8 mouse cellular contexts compared by ENCODE assay signal in the genomic region with DNA sequence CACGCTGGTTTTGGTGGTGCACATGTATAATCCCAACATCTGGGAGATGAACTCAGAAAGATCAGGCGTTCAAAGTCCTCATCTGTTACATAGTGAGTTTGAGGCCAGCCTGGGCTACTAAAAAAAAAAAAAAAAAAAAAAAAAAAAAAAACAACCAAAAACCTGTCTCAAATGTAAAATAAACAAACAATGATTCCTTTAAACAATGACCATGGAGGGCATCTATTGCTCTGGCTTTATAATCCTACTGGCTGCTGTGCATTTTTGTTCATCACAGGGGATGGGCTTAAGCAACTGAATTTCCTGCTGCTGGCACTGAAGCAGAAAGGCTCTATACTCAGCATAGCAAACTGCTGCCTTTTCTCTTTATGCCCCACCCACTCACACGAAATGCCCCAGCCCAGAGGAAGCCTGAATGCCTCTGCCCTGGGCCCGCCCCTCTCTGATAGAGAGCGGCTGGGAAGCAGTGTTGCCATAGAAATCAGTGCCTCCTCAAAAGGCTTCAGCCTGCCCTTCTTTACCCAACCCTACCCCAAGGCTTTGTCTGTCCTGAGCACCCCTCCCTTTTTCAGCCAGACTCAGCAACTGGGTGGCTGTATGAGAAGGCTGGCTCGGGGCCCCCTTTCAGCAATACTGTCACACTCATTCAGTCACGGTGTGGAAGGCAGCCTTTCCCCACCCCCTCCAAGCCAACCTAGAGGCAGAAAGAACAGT. TPM values are rescaled to one million over a fixed set of nuclear protein-coding genes. Genes with fewer than 3 reads are reported as not detected.
DNase-seq lines count a peak whose midpoint lies in the region; ATAC-seq and TF ChIP-seq lines count a peak whose summit lies in the region.

No protein-coding gene starts in this region.

- peak overlapping the region; percentile 15 for H3K9ac ChIP-seq in forebrain, postnatal 0 days
- H3K9ac ChIP-seq in limb, embryonic 15.5 days = no peak overlapping the region
- H3K9ac ChIP-seq in midbrain, embryonic 15.5 days = peak overlapping the region; percentile 63

- no peaks in the 10 kb centered on the region for H3K9me3 ChIP-seq in forebrain, postnatal 0 days (ENCODE audit: low read length)
- no peaks in the 10 kb centered on the region for H3K9me3 ChIP-seq in limb, embryonic 15.5 days
- H3K9me3 ChIP-seq in midbrain, embryonic 15.5 days = no peaks in the 10 kb centered on the region

- TF ChIP-seq CTCF in forebrain, postnatal 0 days (IDR thresholded peaks at IDR 0.05; ENCODE audit: low read depth) = no peak; the same call in 1 of the 2 replicates

- ATAC-seq in forebrain, postnatal 0 days = peak; percentile 57
- no peak for ATAC-seq in limb, embryonic 15.5 days (ENCODE audit: insufficient number of reproducible peaks, low FRiP score, low TSS enrichment, low read depth)
- ATAC-seq in midbrain, embryonic 15.5 days (replicated peaks) = peak; percentile 48

- H3K27ac ChIP-seq in forebrain, postnatal 0 days (ENCODE audit: low read depth, low read length) = peak overlapping the region; percentile 85
- H3K27ac ChIP-seq in limb, embryonic 15.5 days = peak overlapping the region; percentile 64
- peak overlapping the region; percentile 90 for H3K27ac ChIP-seq in midbrain, embryonic 15.5 days

- H3K27me3 ChIP-seq in forebrain, postnatal 0 days (ENCODE audit: insufficient read depth, low read length) = no peaks in the 10 kb centered on the region
- no peaks in the 10 kb centered on the region for H3K27me3 ChIP-seq in limb, embryonic 15.5 days
- no peaks in the 10 kb centered on the region for H3K27me3 ChIP-seq in midbrain, embryonic 15.5 days (replicated peaks)

- no peaks in the 10 kb centered on the region for H3K36me3 ChIP-seq in forebrain, postnatal 0 days (ENCODE audit: insufficient read depth)
- no peaks in the 10 kb centered on the region for H3K36me3 ChIP-seq in limb, embryonic 15.5 days
- H3K36me3 ChIP-seq in midbrain, embryonic 15.5 days (replicated peaks) = no peaks in the 10 kb centered on the region

- peak overlapping the region; percentile 63 for H3K4me3 ChIP-seq in forebrain, postnatal 0 days (ENCODE audit: low read depth, low read length)
- H3K4me3 ChIP-seq in limb, embryonic 15.5 days = 0 out of 2 replicates have a peak overlapping the region, but pooled peaks have one; percentile 3
- H3K4me3 ChIP-seq in midbrain, embryonic 15.5 days = peak overlapping the region; percentile 54

- H3K4me2 ChIP-seq in forebrain, postnatal 0 days (ENCODE audit: low read depth) = peak overlapping the region; percentile 88
- H3K4me2 ChIP-seq in limb, embryonic 15.5 days = peak overlapping the region; percentile 30; the same call in 1 of the 2 replicates
- H3K4me2 ChIP-seq in midbrain, embryonic 15.5 days = peak overlapping the region; percentile 81

- 6% methylated on average over 7 of the region's 7 CpGs for WGBS in forebrain, postnatal 0 days
- WGBS in limb, embryonic 15.5 days = 26% methylated on average over 7 of the region's 7 CpGs
- 5% methylated on average over 7 of the region's 7 CpGs for WGBS in midbrain, embryonic 15.5 days

- peak; percentile 67 to 78 for DNase-seq in frontal cortex, postnatal 10 days (ENCODE audit: low spot score in 2 of 2)
- DNase-seq in frontal cortex, postnatal 25 days (ENCODE audit: low spot score in 2 of 2) = no peak
- peak; percentile 78 for DNase-seq in adrenal gland, postnatal 10 days
- DNase-seq in forebrain, postnatal 0 days = peak; percentile 81
- DNase-seq in induced T-regulatory cell, adult 2 months (ENCODE audit: low read depth) = peak; percentile 91
- DNase-seq in spleen, postnatal 4 days (ENCODE audit: low spot score in 2 of 2) = peak; percentile 73 to 74

- H3K4me1 ChIP-seq in forebrain, postnatal 0 days (ENCODE audit: insufficient read depth) = peaks cover 15% of the 10 kb centered on the region
- H3K4me1 ChIP-seq in limb, embryonic 15.5 days = peaks cover 33% of the 10 kb centered on the region
- H3K4me1 ChIP-seq in midbrain, embryonic 15.5 days = peaks cover 45% of the 10 kb centered on the region

RNA-seq across cellular contexts. Expression of a gene that starts 2.2 kb away (rescaled TPM):
- 10 to 100 TPM; 24.1 to 28.3 TPM for total RNA-seq in adrenal gland, postnatal 10 days (2021)
- 35.7 and 42.3 TPM in 2 replicates for total RNA-seq in forebrain, postnatal 0 days (2014; rRNA removed)
- 23.4 and 30.9 TPM in 2 replicates for polyA plus RNA-seq in forebrain, postnatal 0 days (2015; fragmentation: Nextera tagmentation; extraction: Ambion mirVana)
- 14.4 and 14.9 TPM in 2 replicates for polyA plus RNA-seq in limb, embryonic 15.5 days (2015; fragmentation: Nextera tagmentation; extraction: Ambion mirVana)
- 52.0 and 55.3 TPM in 2 replicates for polyA plus RNA-seq in midbrain, embryonic 15.5 days (2015; fragmentation: Nextera tagmentation; extraction: Ambion mirVana)

RNA-seq across cellular contexts. Expression of a gene that starts 12.3 kb away (rescaled TPM):
- 100 to 1,000 TPM; 177 to 190 TPM for total RNA-seq in adrenal gland, postnatal 10 days (2021)
- total RNA-seq in forebrain, postnatal 0 days (2014; rRNA removed) = 94.4 and 120 TPM in 2 replicates
- 233 and 240 TPM in 2 replicates for polyA plus RNA-seq in forebrain, postnatal 0 days (2015; fragmentation: Nextera tagmentation; extraction: Ambion mirVana)
- 286 and 303 TPM in 2 replicates for polyA plus RNA-seq in limb, embryonic 15.5 days (2015; fragmentation: Nextera tagmentation; extraction: Ambion mirVana)
- 218 and 235 TPM in 2 replicates for polyA plus RNA-seq in midbrain, embryonic 15.5 days (2015; fragmentation: Nextera tagmentation; extraction: Ambion mirVana)

RNA-seq across cellular contexts. Expression of a gene that starts 15.0 kb away (rescaled TPM):
- 10 to 100 TPM; 10.0 to 13.1 TPM for total RNA-seq in adrenal gland, postnatal 10 days (2021)
- 52.9 and 54.7 TPM in 2 replicates for total RNA-seq in forebrain, postnatal 0 days (2014; rRNA removed)
- 3.3 and 6.2 TPM in 2 replicates for polyA plus RNA-seq in forebrain, postnatal 0 days (2015; fragmentation: Nextera tagmentation; extraction: Ambion mirVana)
- 2.7 and 2.9 TPM in 2 replicates for polyA plus RNA-seq in limb, embryonic 15.5 days (2015; fragmentation: Nextera tagmentation; extraction: Ambion mirVana)
- 20.1 and 21.2 TPM in 2 replicates for polyA plus RNA-seq in midbrain, embryonic 15.5 days (2015; fragmentation: Nextera tagmentation; extraction: Ambion mirVana)

RNA-seq across cellular contexts. Expression of a gene that starts 18.2 kb away (rescaled TPM):
- total RNA-seq in adrenal gland, postnatal 10 days (2021) = 10 to 100 TPM; 22.0 to 25.8 TPM
- total RNA-seq in forebrain, postnatal 0 days (2014; rRNA removed) = 15.6 and 20.3 TPM in 2 replicates
- polyA plus RNA-seq in forebrain, postnatal 0 days (2015; fragmentation: Nextera tagmentation; extraction: Ambion mirVana) = 16.5 and 21.9 TPM in 2 replicates
- polyA plus RNA-seq in limb, embryonic 15.5 days (2015; fragmentation: Nextera tagmentation; extraction: Ambion mirVana) = 22.7 and 23.1 TPM in 2 replicates
- 29.1 and 34.0 TPM in 2 replicates for polyA plus RNA-seq in midbrain, embryonic 15.5 days (2015; fragmentation: Nextera tagmentation; extraction: Ambion mirVana)

RNA-seq across cellular contexts. Expression of a gene that starts 33.5 kb away (rescaled TPM):
- total RNA-seq in adrenal gland, postnatal 10 days (2021) = 10 to 100 TPM in 1 of 2 experiments, 1 to 10 TPM in 1; 7.3 to 11.7 TPM
- 12.8 and 21.8 TPM in 2 replicates for total RNA-seq in forebrain, postnatal 0 days (2014; rRNA removed)
- 10.9 and 12.4 TPM in 2 replicates for polyA plus RNA-seq in forebrain, postnatal 0 days (2015; fragmentation: Nextera tagmentation; extraction: Ambion mirVana)
- 20.7 and 26.1 TPM in 2 replicates for polyA plus RNA-seq in limb, embryonic 15.5 days (2015; fragmentation: Nextera tagmentation; extraction: Ambion mirVana)
- polyA plus RNA-seq in midbrain, embryonic 15.5 days (2015; fragmentation: Nextera tagmentation; extraction: Ambion mirVana) = 22.8 and 29.5 TPM in 2 replicates

Comparison
In these comparisons a context has a peak if more than half of its experiments do, and no peak if none do; other contexts are left out.
1. DNase-seq: peak in frontal cortex, postnatal 10 days (2 of 2), adrenal gland, postnatal 10 days (single experiment), forebrain, postnatal 0 days (single experiment), induced T-regulatory cell, adult 2 months (single experiment) and spleen, postnatal 4 days (2 of 2); none in frontal cortex, postnatal 25 days (0 of 2).
2. H3K4me2 ChIP-seq: peak in every context shown above with its lines; median percentile 88 in forebrain, postnatal 0 days; 81 in midbrain, embryonic 15.5 days; 30 in limb, embryonic 15.5 days.
3. H3K4me3 ChIP-seq: peak in every context shown above with its lines; median percentile 63 in forebrain, postnatal 0 days; 54 in midbrain, embryonic 15.5 days; 3 in limb, embryonic 15.5 days.
4. Peak in every context shown above with its lines, with median percentiles within 50 percentile points of each other: H3K27ac ChIP-seq.